Mouse (Mus musculus): ENCODE measurements around the gene Fam228a. TPM values are rescaled to one million over a fixed set of nuclear protein-coding genes. Genes with fewer than 3 reads are reported as not detected.

Fam228a gene
- total and polyA plus RNA-seq, 2 experiments from 2014 or later, result 0.14 to 0.65 TPM

- TF ChIP-seq EP300 (IDR thresholded peaks at IDR 0.05; ENCODE audit: low read depth) (no peak), CTCF (IDR thresholded peaks at IDR 0.05; ENCODE audit: low read depth) (no peak)
- Histone ChIP-seq H3K4me1 (ENCODE audit: control insufficient read depth, insufficient read depth) (peaks cover 5% of the 10 kb centered on the region; the same call in 1 of the 2 replicates), H3K9ac (replicated peaks; ENCODE audit: low read depth, low read length) (no peak overlapping the region), H3K4me2 (ENCODE audit: low read depth, low read length) (no peak overlapping the region), H3K36me3 (replicated peaks; ENCODE audit: control insufficient read depth, insufficient read depth, low read length) (no peaks in the 10 kb centered on the region), H3K27me3 (ENCODE audit: control insufficient read depth, insufficient read depth, low read length) (no peaks in the 10 kb centered on the region), H3K27ac (ENCODE audit: low read depth) (no peak overlapping the region), H3K4me3 (ENCODE audit: low read depth, low read length) (no peak overlapping the region), H3K9me3 (replicated peaks; ENCODE audit: control insufficient read depth, low read length) (no peaks in the 10 kb centered on the region)
- ATAC-seq (ENCODE audit: insufficient read depth, low read depth) (no peak), DNase-seq (ENCODE audit: low spot score) (no peak)
- 40% methylated on average over 13 of the region's 13 CpGs for WGBS
These were observed 19.0 kb downstream of the Fam228a start for GRCm38 (mm10) chr12:4719066-4719761.

- H3K9me3 ChIP-seq (replicated peaks; ENCODE audit: control insufficient read depth, low read length), result no peaks in the 10 kb centered on the region
- H3K4me1 ChIP-seq (ENCODE audit: control insufficient read depth, insufficient read depth), result peaks cover 10% of the 10 kb centered on the region; the same call in 1 of the 2 replicates
- no peaks in the 10 kb centered on the region for H3K27me3 ChIP-seq (ENCODE audit: control insufficient read depth, insufficient read depth, low read length)
- no peak overlapping the region for H3K27ac ChIP-seq (ENCODE audit: low read depth)
- WGBS, result 17% methylated on average over 7 of the region's 7 CpGs
- peak; percentile 27 for DNase-seq (ENCODE audit: low spot score)
- peaks cover 11% of the 10 kb centered on the region for H3K36me3 ChIP-seq (replicated peaks; ENCODE audit: control insufficient read depth, insufficient read depth, low read length)
- no peak overlapping the region for H3K4me3 ChIP-seq (ENCODE audit: low read depth, low read length)
- ATAC-seq (ENCODE audit: insufficient read depth, low read depth), result peak; percentile 58; the same call in 1 of the 2 replicates
- H3K9ac ChIP-seq (replicated peaks; ENCODE audit: low read depth, low read length), result no peak overlapping the region
- TF ChIP-seq CTCF (IDR thresholded peaks at IDR 0.05; ENCODE audit: low read depth), result no peak
- no peak for TF ChIP-seq EP300 (IDR thresholded peaks at IDR 0.05; ENCODE audit: low read depth)
- H3K4me2 ChIP-seq (ENCODE audit: low read depth, low read length), result peak overlapping the region; percentile 33; the same call in 1 of the 2 replicates
These were observed 20.8 kb downstream of the Fam228a start for GRCm38 (mm10) chr12:4717417-4717816.

- no peaks in the 10 kb centered on the region for H3K9me3 ChIP-seq (replicated peaks; ENCODE audit: control insufficient read depth, low read length)
- no peak overlapping the region for H3K4me2 ChIP-seq (ENCODE audit: low read depth, low read length)
- no peaks in the 10 kb centered on the region for H3K27me3 ChIP-seq (ENCODE audit: control insufficient read depth, insufficient read depth, low read length)
- H3K36me3 ChIP-seq (replicated peaks; ENCODE audit: control insufficient read depth, insufficient read depth, low read length), result peaks cover 26% of the 10 kb centered on the region
- H3K9ac ChIP-seq (replicated peaks; ENCODE audit: low read depth, low read length), result no peak overlapping the region
- TF ChIP-seq EP300 (IDR thresholded peaks at IDR 0.05; ENCODE audit: low read depth) (no peak), CTCF (IDR thresholded peaks at IDR 0.05; ENCODE audit: low read depth) (no peak)
- DNase-seq (ENCODE audit: low spot score) (no peak), ATAC-seq (ENCODE audit: insufficient read depth, low read depth) (no peak)
- H3K4me1 ChIP-seq (ENCODE audit: control insufficient read depth, insufficient read depth), result peaks cover 10% of the 10 kb centered on the region; the same call in 1 of the 2 replicates
- H3K27ac ChIP-seq (ENCODE audit: low read depth), result no peak overlapping the region
- 59% methylated on average over 10 of the region's 10 CpGs for WGBS
- H3K4me3 ChIP-seq (ENCODE audit: low read depth, low read length), result no peak overlapping the region
These were observed 22.6 kb downstream of the Fam228a start for GRCm38 (mm10) chr12:4715606-4716005.

- ATAC-seq (ENCODE audit: insufficient read depth, low read depth) (0 out of 2 replicates have a peak, but pooled peaks have one; percentile 47), DNase-seq (ENCODE audit: low spot score) (peak; percentile 8)
- H3K9ac ChIP-seq (replicated peaks; ENCODE audit: low read depth, low read length), result no peak overlapping the region
- no peak overlapping the region for H3K4me3 ChIP-seq (ENCODE audit: low read depth, low read length)
- 45% methylated on average over 4 of the region's 4 CpGs for WGBS
- TF ChIP-seq EP300 (IDR thresholded peaks at IDR 0.05; ENCODE audit: low read depth) (no peak), CTCF (IDR thresholded peaks at IDR 0.05; ENCODE audit: low read depth) (no peak)
- H3K4me1 ChIP-seq (ENCODE audit: control insufficient read depth, insufficient read depth), result peaks cover 10% of the 10 kb centered on the region; the same call in 1 of the 2 replicates
- no peaks in the 10 kb centered on the region for H3K9me3 ChIP-seq (replicated peaks; ENCODE audit: control insufficient read depth, low read length)
- no peak overlapping the region for H3K27ac ChIP-seq (ENCODE audit: low read depth)
- peaks cover 48% of the 10 kb centered on the region for H3K36me3 ChIP-seq (replicated peaks; ENCODE audit: control insufficient read depth, insufficient read depth, low read length)
- H3K27me3 ChIP-seq (ENCODE audit: control insufficient read depth, insufficient read depth, low read length), result no peaks in the 10 kb centered on the region
- no peak overlapping the region for H3K4me2 ChIP-seq (ENCODE audit: low read depth, low read length)
These were observed 24.9 kb downstream of the Fam228a start for GRCm38 (mm10) chr12:4713361-4713760.

- no peaks in the 10 kb centered on the region for H3K27me3 ChIP-seq (ENCODE audit: control insufficient read depth, insufficient read depth, low read length)
- peaks cover 72% of the 10 kb centered on the region for H3K36me3 ChIP-seq (replicated peaks; ENCODE audit: control insufficient read depth, insufficient read depth, low read length)
- ATAC-seq (ENCODE audit: insufficient read depth, low read depth) (no peak), DNase-seq (ENCODE audit: low spot score) (no peak)
- H3K9me3 ChIP-seq (replicated peaks; ENCODE audit: control insufficient read depth, low read length), result no peaks in the 10 kb centered on the region
- no peak overlapping the region for H3K27ac ChIP-seq (ENCODE audit: low read depth)
- no peak overlapping the region for H3K4me3 ChIP-seq (ENCODE audit: low read depth, low read length)
- H3K4me1 ChIP-seq (ENCODE audit: control insufficient read depth, insufficient read depth), result peaks cover 10% of the 10 kb centered on the region; the same call in 1 of the 2 replicates
- no peak for TF ChIP-seq EP300 (IDR thresholded peaks at IDR 0.05; ENCODE audit: low read depth)
- no peak for TF ChIP-seq CTCF (IDR thresholded peaks at IDR 0.05; ENCODE audit: low read depth)
- no peak overlapping the region for H3K4me2 ChIP-seq (ENCODE audit: low read depth, low read length)
- WGBS, result 94% methylated on average over 7 of the region's 7 CpGs
- H3K9ac ChIP-seq (replicated peaks; ENCODE audit: low read depth, low read length), result no peak overlapping the region
These were observed 28.3 kb downstream of the Fam228a start for GRCm38 (mm10) chr12:4709926-4710325.

All from heart, postnatal 0 days (tissue).